Mouse (Mus musculus) hindbrain, embryonic 14.5 days (tissue): ENCODE data around the gene Eva1a. TPM values are rescaled to one million over a fixed set of nuclear protein-coding genes. Genes with fewer than 3 reads are reported as not detected.

Experiments
- ATAC-seq: fragments of 200-750 bp; cut with Nextera tagmentation; 2 replicates; pipeline ENCODE4 v1.8.0; 2017; ENCODE audit warnings: moderate number of reproducible peaks, mild to moderate bottlenecking, moderate TSS enrichment, moderate library complexity; ENCODE audit not compliant: low FRiP score
- DNase-seq: peaks from one replicate; pipeline ENCODE4 v3.0.0-alpha.2; 2015; ENCODE audit warnings: low spot score
- H3K27ac ChIP-seq: fragments of 300-500 bp; sonication (generic); 2 replicates; pipeline ENCODE4 v1.5.1; 2014; ENCODE audit warnings: mild to moderate bottlenecking, moderate library complexity
- H3K27me3 ChIP-seq: fragments of 300-500 bp; sonication (generic); 2 replicates; pipeline ENCODE4 v1.6.1; 2014; ENCODE audit warnings: mild to moderate bottlenecking, low read length, mixed read lengths; ENCODE audit not compliant: control insufficient read depth, insufficient read depth
- H3K36me3 ChIP-seq: fragments of 300-500 bp; sonication (generic); replicated peaks from 2 replicates; pipeline ENCODE4 v1.6.1; 2014; ENCODE audit not compliant: control insufficient read depth, insufficient read depth
- H3K4me1 ChIP-seq: fragments of 300-500 bp; sonication (generic); replicated peaks from 2 replicates; pipeline ENCODE4 v1.6.1; 2014; ENCODE audit warnings: antibody characterized with exemption, low read length, mixed read lengths; ENCODE audit not compliant: control insufficient read depth, insufficient read depth
- H3K4me2 ChIP-seq: fragments of 300-500 bp; sonication (generic); replicated peaks from 2 replicates; pipeline ENCODE4 v1.6.1; 2014; ENCODE audit warnings: mild to moderate bottlenecking, moderate library complexity
- H3K4me3 ChIP-seq: fragments of 300-500 bp; sonication (generic); replicated peaks from 2 replicates; pipeline ENCODE4 v1.5.1; 2014; ENCODE audit warnings: mild to moderate bottlenecking, low read length
- H3K9ac ChIP-seq: fragments of 300-500 bp; sonication (generic); 2 replicates; pipeline ENCODE4 v1.6.1; 2014
- H3K9me3 ChIP-seq: fragments of 300-500 bp; sonication (generic); 2 replicates; pipeline ENCODE4 v1.6.1; 2016; ENCODE audit warnings: low read length; ENCODE audit not compliant: control insufficient read depth
- WGBS: fragments of 180-500 bp; shearing (Covaris S2); extraction: QIAGEN DNeasy Blood & Tissue Kit; methylation state at CpG from one replicate; pipeline ENCODE4 v1.1.7; 2014; 5-methylcytosine and 5-hydroxymethylcytosine counted together
- polyA plus RNA-seq: library from polyadenylated mRNA; unstranded; fragments of >200 nt; fragmentation: Nextera tagmentation; extraction: Ambion mirVana; gene quantifications from 2 replicates; pipeline ENCODE4 v1.2.1, GENCODE M21; 2014

Eva1a gene
- polyA plus RNA-seq, 1 experiment from 2014 or later, result 0.64 TPM

GRCm38 (mm10) chr6:82054854-82055253 lies 14.0 kb downstream of the Eva1a start:
- ATAC-seq, result no peak
- WGBS, result 79% methylated on average over 7 of the region's 7 CpGs

GRCm38 (mm10) chr6:82059896-82060295 lies 19.1 kb downstream of the Eva1a start:
- ATAC-seq (no peak), DNase-seq (no peak)
- Histone ChIP-seq H3K9me3 (no peaks in the 10 kb centered on the region), H3K27me3 (no peaks in the 10 kb centered on the region), H3K27ac (no peak overlapping the region), H3K4me1 (no peaks in the 10 kb centered on the region), H3K36me3 (no peaks in the 10 kb centered on the region), H3K9ac (no peak overlapping the region), H3K4me2 (no peak overlapping the region), H3K4me3 (no peak overlapping the region)
- WGBS, result 87% methylated on average over 7 of the region's 7 CpGs

More at GRCm38 (mm10) chr6:82054854-82055253, 14.0 kb downstream of the Eva1a start:
- Histone ChIP-seq H3K27ac (no peak overlapping the region), H3K9me3 (no peaks in the 10 kb centered on the region), H3K9ac (no peak overlapping the region), H3K4me3 (no peak overlapping the region), H3K4me1 (no peaks in the 10 kb centered on the region), H3K27me3 (no peaks in the 10 kb centered on the region), H3K36me3 (no peaks in the 10 kb centered on the region), H3K4me2 (no peak overlapping the region)
- no peak for DNase-seq

- H3K4me1 ChIP-seq, result no peaks in the 10 kb centered on the region
- H3K27me3 ChIP-seq, result no peaks in the 10 kb centered on the region
- ATAC-seq (no peak), DNase-seq (no peak)
- H3K36me3 ChIP-seq, result no peaks in the 10 kb centered on the region
- no peak overlapping the region for H3K27ac ChIP-seq
- H3K9ac ChIP-seq, result no peak overlapping the region
- no peak overlapping the region for H3K4me3 ChIP-seq
- 85% methylated on average over 5 of the region's 5 CpGs for WGBS
- H3K4me2 ChIP-seq, result no peak overlapping the region
- H3K9me3 ChIP-seq, result no peaks in the 10 kb centered on the region
Measured at GRCm38 (mm10) chr6:82065230-82065629, 24.4 kb downstream of the Eva1a start.

- no peaks in the 10 kb centered on the region for H3K27me3 ChIP-seq
- ATAC-seq (no peak), DNase-seq (no peak)
- no peak overlapping the region for H3K9ac ChIP-seq
- WGBS, result 88% methylated on average over 8 of the region's 8 CpGs
- no peak overlapping the region for H3K27ac ChIP-seq
- H3K4me3 ChIP-seq, result no peak overlapping the region
- H3K4me1 ChIP-seq, result no peaks in the 10 kb centered on the region
- H3K36me3 ChIP-seq, result no peaks in the 10 kb centered on the region
- no peak overlapping the region for H3K4me2 ChIP-seq
- H3K9me3 ChIP-seq, result no peaks in the 10 kb centered on the region
Measured at GRCm38 (mm10) chr6:82066515-82067081, 25.8 kb downstream of the Eva1a start.

- ATAC-seq (no peak), DNase-seq (no peak)
- no peaks in the 10 kb centered on the region for H3K27me3 ChIP-seq
- H3K4me1 ChIP-seq, result no peaks in the 10 kb centered on the region
- H3K9ac ChIP-seq, result no peak overlapping the region
- H3K4me3 ChIP-seq, result no peak overlapping the region
- H3K4me2 ChIP-seq, result no peak overlapping the region
- H3K36me3 ChIP-seq, result no peaks in the 10 kb centered on the region
- H3K9me3 ChIP-seq, result no peaks in the 10 kb centered on the region
- no peak overlapping the region for H3K27ac ChIP-seq
- 74% methylated on average over 6 of the region's 6 CpGs for WGBS
Measured at GRCm38 (mm10) chr6:82070459-82070858, 29.6 kb downstream of the Eva1a start.

- no peaks in the 10 kb centered on the region for H3K36me3 ChIP-seq
- no peak for DNase-seq
- H3K27me3 ChIP-seq, result no peaks in the 10 kb centered on the region
- H3K9me3 ChIP-seq, result no peaks in the 10 kb centered on the region
- 91% methylated on average over 2 of the region's 2 CpGs for WGBS
- H3K4me2 ChIP-seq, result no peak overlapping the region
- no peaks in the 10 kb centered on the region for H3K4me1 ChIP-seq
- no peak for ATAC-seq
- H3K27ac ChIP-seq, result no peak overlapping the region
- H3K4me3 ChIP-seq, result no peak overlapping the region
- no peak overlapping the region for H3K9ac ChIP-seq
Measured at GRCm38 (mm10) chr6:82073011-82073410, 32.2 kb downstream of the Eva1a start.

GRCm38 (mm10) chr6:82073567-82073966 lies 32.7 kb downstream of the Eva1a start:
- Histone ChIP-seq H3K9ac (no peak overlapping the region), H3K4me1 (no peaks in the 10 kb centered on the region), H3K27me3 (no peaks in the 10 kb centered on the region), H3K4me3 (no peak overlapping the region), H3K27ac (no peak overlapping the region), H3K4me2 (no peak overlapping the region), H3K9me3 (no peaks in the 10 kb centered on the region), H3K36me3 (no peaks in the 10 kb centered on the region)
- DNase-seq, result no peak
- WGBS, result 83% methylated on average over 3 of the region's 3 CpGs
- no peak for ATAC-seq

GRCm38 (mm10) chr6:82076364-82076763 lies 35.5 kb downstream of the Eva1a start:
- DNase-seq, result no peak

GRCm38 (mm10) chr6:82078875-82079274 lies 38.0 kb downstream of the Eva1a start:
- WGBS, result 93% methylated on average over 4 of the region's 4 CpGs
- no peak for ATAC-seq
- no peaks in the 10 kb centered on the region for H3K27me3 ChIP-seq

More at GRCm38 (mm10) chr6:82076364-82076763, 35.5 kb downstream of the Eva1a start:
- H3K27me3 ChIP-seq, result no peaks in the 10 kb centered on the region
- no peak overlapping the region for H3K4me2 ChIP-seq
- H3K27ac ChIP-seq, result no peak overlapping the region
- H3K36me3 ChIP-seq, result no peaks in the 10 kb centered on the region
- no peaks in the 10 kb centered on the region for H3K9me3 ChIP-seq
- no peaks in the 10 kb centered on the region for H3K4me1 ChIP-seq
- 67% methylated on average over 4 of the region's 4 CpGs for WGBS
- no peak for ATAC-seq
- no peak overlapping the region for H3K4me3 ChIP-seq
- H3K9ac ChIP-seq, result no peak overlapping the region

GRCm38 (mm10) chr6:82083655-82084054 lies 42.8 kb downstream of the Eva1a start:
- H3K36me3 ChIP-seq, result no peaks in the 10 kb centered on the region
- WGBS, result 83% methylated on average over 6 of the region's 6 CpGs
- H3K9ac ChIP-seq, result no peak overlapping the region
- no peak overlapping the region for H3K4me3 ChIP-seq
- ATAC-seq, result no peak
- no peaks in the 10 kb centered on the region for H3K4me1 ChIP-seq
- H3K9me3 ChIP-seq, result no peaks in the 10 kb centered on the region
- no peak overlapping the region for H3K4me2 ChIP-seq
- no peak for DNase-seq
- H3K27me3 ChIP-seq, result no peaks in the 10 kb centered on the region
- no peak overlapping the region for H3K27ac ChIP-seq

More at GRCm38 (mm10) chr6:82078875-82079274, 38.0 kb downstream of the Eva1a start:
- Histone ChIP-seq H3K9me3 (no peaks in the 10 kb centered on the region), H3K9ac (no peak overlapping the region), H3K27ac (no peak overlapping the region), H3K4me2 (no peak overlapping the region), H3K4me3 (no peak overlapping the region), H3K36me3 (no peaks in the 10 kb centered on the region), H3K4me1 (no peaks in the 10 kb centered on the region)
- no peak for DNase-seq
